Mouse (Mus musculus): ENCODE data around the gene Alcam. TPM values are rescaled to one million over a fixed set of nuclear protein-coding genes. Genes with fewer than 3 reads are reported as not detected.

Alcam gene
- total and polyA plus RNA-seq, 3 experiments = not detected

GRCm38 (mm10) chr16:52334084-52334483, 119.8 kb downstream of the Alcam start:
- TF ChIP-seq TBP (IDR thresholded peaks at IDR 0.05; ENCODE audit: low read depth, low read length) (no peak), GABPA (IDR thresholded peaks at IDR 0.05; ENCODE audit: low read depth, low read length) (no peak), CHD2 (IDR thresholded peaks at IDR 0.05; ENCODE audit: low read length) (no peak), E2F4 (IDR thresholded peaks at IDR 0.05; ENCODE audit: borderline replicate concordance, low read depth, low read length) (no peak), MAZ (IDR thresholded peaks at IDR 0.05; ENCODE audit: low read depth, low read length) (no peak), POLR2AphosphoS5 (IDR thresholded peaks at IDR 0.05; ENCODE audit: borderline replicate concordance, low read depth, low read length) (no peak), POLR2A (IDR thresholded peaks at IDR 0.05; ENCODE audit: control insufficient read depth in 1 of 2, insufficient read depth in 1 of 2, low read depth in 1 of 2, low read length in 2 of 2, poor library complexity in 1 of 2) (no peak), MYC (IDR thresholded peaks at IDR 0.05; ENCODE audit: low read depth, low read length) (no peak), TCF12 (IDR thresholded peaks at IDR 0.05; ENCODE audit: low read depth, low read length) (no peak), GATA1 (IDR thresholded peaks at IDR 0.05; ENCODE audit: low read depth, low read length) (no peak), UBTF (IDR thresholded peaks at IDR 0.05; ENCODE audit: borderline replicate concordance, insufficient read depth, low read depth, low read length) (no peak), MAX (IDR thresholded peaks at IDR 0.05; ENCODE audit: low read length) (no peak), POLR2AphosphoS2 (IDR thresholded peaks at IDR 0.05; ENCODE audit: low read length) (no peak), ETS1 (IDR thresholded peaks at IDR 0.05; ENCODE audit: low read depth, low read length) (no peak), MAFK (IDR thresholded peaks at IDR 0.05; ENCODE audit: borderline replicate concordance, low read depth, low read length) (no peak), ELF1 (IDR thresholded peaks at IDR 0.05; ENCODE audit: low read depth, low read length) (no peak)
- Histone ChIP-seq H3K27ac (ENCODE audit: control insufficient read depth, low read depth, low read length) (no peak overlapping the region), H3K27me3 (ENCODE audit: control insufficient read depth in 1 of 2, insufficient read depth in 2 of 2, low read length in 2 of 2) (no peaks in the 10 kb centered on the region), H3K9me3 (replicated peaks; ENCODE audit: insufficient read depth, low read length) (no peaks in the 10 kb centered on the region), H3K4me3 (ENCODE audit: control insufficient read depth in 1 of 2, insufficient read depth in 1 of 2, low read depth in 2 of 2, low read length in 2 of 2) (no peak overlapping the region), H3K9ac (ENCODE audit: control insufficient read depth, low read depth, low read length, poor library complexity, severe bottlenecking) (no peak overlapping the region), H3K79me2 (ENCODE audit: control insufficient read depth, insufficient read depth, low read length, poor library complexity) (no peaks in the 10 kb centered on the region), H3K4me1 (ENCODE audit: control insufficient read depth in 1 of 2, insufficient read depth in 2 of 2, low read length in 2 of 2) (no peaks in the 10 kb centered on the region), H3K36me3 (ENCODE audit: control insufficient read depth in 1 of 2, insufficient read depth in 2 of 2, low read length in 2 of 2) (no peaks in the 10 kb centered on the region)
- no peak for DNase-seq (ENCODE audit: low read depth, low spot score)

- H3K9me3 ChIP-seq (replicated peaks; ENCODE audit: insufficient read depth, low read length) = no peaks in the 10 kb centered on the region
- no peaks in the 10 kb centered on the region for H3K27me3 ChIP-seq (ENCODE audit: control insufficient read depth in 1 of 2, insufficient read depth in 2 of 2, low read length in 2 of 2)
- no peaks in the 10 kb centered on the region for H3K36me3 ChIP-seq (ENCODE audit: control insufficient read depth in 1 of 2, insufficient read depth in 2 of 2, low read length in 2 of 2)
- H3K9ac ChIP-seq (ENCODE audit: control insufficient read depth, low read depth, low read length, poor library complexity, severe bottlenecking) = no peak overlapping the region
- H3K27ac ChIP-seq (ENCODE audit: control insufficient read depth, low read depth, low read length) = no peak overlapping the region
- H3K4me1 ChIP-seq (ENCODE audit: control insufficient read depth in 1 of 2, insufficient read depth in 2 of 2, low read length in 2 of 2) = no peaks in the 10 kb centered on the region
- TF ChIP-seq EP300 (IDR thresholded peaks at IDR 0.05; ENCODE audit: low read depth in 1 of 2, low read length in 2 of 2) = no peak
- no peak for TF ChIP-seq NELFE (IDR thresholded peaks at IDR 0.05; ENCODE audit: low read depth, low read length)
- TF ChIP-seq MAX (IDR thresholded peaks at IDR 0.05; ENCODE audit: low read length) = no peak
- H3K4me3 ChIP-seq (ENCODE audit: control insufficient read depth in 1 of 2, insufficient read depth in 1 of 2, low read depth in 2 of 2, low read length in 2 of 2) = no peak overlapping the region
- DNase-seq (ENCODE audit: low read depth, low spot score) = no peak
- H3K79me2 ChIP-seq (ENCODE audit: control insufficient read depth, insufficient read depth, low read length, poor library complexity) = no peaks in the 10 kb centered on the region
These were observed 120.2 kb downstream of the Alcam start for GRCm38 (mm10) chr16:52333631-52334030.
